8 mouse cellular contexts compared by ENCODE assay signal in genomic region chr5:144256541-144256870, GRCm38 (mm10). TPM values are rescaled to one million over a fixed set of nuclear protein-coding genes. Genes with fewer than 3 reads are reported as not detected.
DNase-seq lines count a peak whose midpoint lies in the region; ATAC-seq and TF ChIP-seq lines count a peak whose summit lies in the region.

No protein-coding gene starts in this region.

- no peak for TF ChIP-seq POLR2A in cerebellum, adult 2 months (IDR thresholded peaks at IDR 0.05; ENCODE audit: borderline replicate concordance, insufficient read depth, low read length)
- TF ChIP-seq POLR2A in thymus, adult 2 months (IDR thresholded peaks at IDR 0.05; ENCODE audit: control insufficient read depth, extremely low read depth, insufficient read depth, low read length, poor library complexity): no peak

- H3K9me3 ChIP-seq in liver, embryonic 16.5 days (replicated peaks; ENCODE audit: control insufficient read depth, low read length): no peaks in the 10 kb centered on the region

- H3K9ac ChIP-seq in liver, embryonic 16.5 days (ENCODE audit: low read depth, low read length): peak overlapping the region; percentile 93

- peak overlapping the region; percentile 75 for H3K4me3 ChIP-seq in cerebellum, adult 2 months (replicated peaks; ENCODE audit: insufficient read depth, low read depth, low read length)
- H3K4me3 ChIP-seq in thymus, adult 2 months (ENCODE audit: control insufficient read depth, insufficient read depth, low read length): peak overlapping the region; percentile 58
- H3K4me3 ChIP-seq in liver, embryonic 16.5 days (ENCODE audit: low read depth, low read length): peak overlapping the region; percentile 86

- no peaks in the 10 kb centered on the region for H3K36me3 ChIP-seq in thymus, adult 2 months (ENCODE audit: control insufficient read depth, insufficient read depth, low read length)
- H3K36me3 ChIP-seq in liver, embryonic 16.5 days (ENCODE audit: control insufficient read depth, insufficient read depth): no peaks in the 10 kb centered on the region

- no peak for TF ChIP-seq CTCF in cerebellum, adult 2 months (IDR thresholded peaks at IDR 0.05; ENCODE audit: borderline replicate concordance, insufficient read depth, low read depth, low read length)
- no peak for TF ChIP-seq CTCF in thymus, adult 2 months (IDR thresholded peaks at IDR 0.05; ENCODE audit: borderline replicate concordance, control insufficient read depth, extremely low read depth, insufficient read depth, low read length, poor library complexity)

- peaks cover 39% of the 10 kb centered on the region for H3K4me1 ChIP-seq in cerebellum, adult 2 months (ENCODE audit: control insufficient read depth, insufficient read depth, low read length)
- H3K4me1 ChIP-seq in thymus, adult 2 months (replicated peaks; ENCODE audit: control insufficient read depth, insufficient read depth, low read length): peaks cover 40% of the 10 kb centered on the region
- peaks cover 37% of the 10 kb centered on the region for H3K4me1 ChIP-seq in liver, embryonic 16.5 days (ENCODE audit: control insufficient read depth, low read depth, low read length)

- H3K27ac ChIP-seq in cerebellum, adult 2 months (ENCODE audit: insufficient read depth, low read length): no peak overlapping the region
- no peak overlapping the region for H3K27ac ChIP-seq in thymus, adult 2 months (ENCODE audit: control insufficient read depth, insufficient read depth, low read length)
- H3K27ac ChIP-seq in liver, embryonic 16.5 days (ENCODE audit: low read length): peak overlapping the region; percentile 77

- no peaks in the 10 kb centered on the region for H3K27me3 ChIP-seq in cerebellum, adult 2 months (ENCODE audit: control insufficient read depth, insufficient read depth, low read length)
- H3K27me3 ChIP-seq in thymus, adult 2 months (ENCODE audit: control insufficient read depth, insufficient read depth, low read length): no peaks in the 10 kb centered on the region
- H3K27me3 ChIP-seq in liver, embryonic 16.5 days (ENCODE audit: control insufficient read depth, insufficient read depth, low read depth, low read length): peaks cover 6% of the 10 kb centered on the region; the same call in 1 of the 2 replicates

- peak overlapping the region; percentile 100 for H3K4me2 ChIP-seq in liver, embryonic 16.5 days (ENCODE audit: low read depth, low read length)

- 18% methylated on average over 7 of the region's 7 CpGs for WGBS in cerebellum, adult 2 months
- 21% methylated on average over 7 of the region's 7 CpGs for WGBS in thymus, adult 2 months
- 17% methylated on average over 7 of the region's 7 CpGs for WGBS in liver, embryonic 16.5 days (ENCODE audit: insufficient replicate concordance)

- no peak for DNase-seq in cerebellum, adult 2 months
- DNase-seq in cerebellum, adult 18-20 months: no peak
- DNase-seq in thymus, adult 2 months: no peak
- DNase-seq in thymus, postnatal 10 days (ENCODE audit: low spot score in 2 of 2): no peak
- DNase-seq in frontal cortex, postnatal 14 days (ENCODE audit: low spot score in 2 of 2): no peak
- DNase-seq in adrenal gland, adult (ENCODE audit: inconsistent age in 2 of 2, low spot score in 1 of 2): no peak
- no peak for DNase-seq in gastrocnemius, postnatal 10 days

- ATAC-seq in liver, embryonic 16.5 days (ENCODE audit: low read depth): no peak

RNA-seq across cellular contexts. Expression of gene Bri3, which starts 12.3 kb away (rescaled TPM):
- polyA plus RNA-seq in cerebellum, adult 2 months (2012; rRNA removed): 70.5 and 72.5 TPM in 2 replicates
- 70.8 and 76.9 TPM in 2 replicates for polyA plus RNA-seq in thymus, adult 2 months (2012; rRNA removed)
- polyA plus RNA-seq in liver, embryonic 16.5 days (2015; fragmentation: Nextera tagmentation; extraction: Ambion mirVana): 20.6 and 21.8 TPM in 2 replicates
- 10 to 100 TPM; 44.2 to 48.4 TPM for total RNA-seq in gastrocnemius, postnatal 10 days (2021)

RNA-seq across cellular contexts. Expression of gene Tecpr1, which starts 33.1 kb away (rescaled TPM):
- 164 and 182 TPM in 2 replicates for polyA plus RNA-seq in cerebellum, adult 2 months (2012; rRNA removed)
- 220 and 240 TPM in 2 replicates for polyA plus RNA-seq in thymus, adult 2 months (2012; rRNA removed)
- 3.1 and 3.2 TPM in 2 replicates for polyA plus RNA-seq in liver, embryonic 16.5 days (2015; fragmentation: Nextera tagmentation; extraction: Ambion mirVana)
- 10 to 100 TPM; 17.8 to 21.3 TPM for total RNA-seq in gastrocnemius, postnatal 10 days (2021)

Comparison
In these comparisons a context has a peak if more than half of its experiments do, and no peak if none do; other contexts are left out.
1. RNA of gene Tecpr1, which starts 33.1 kb away (polyA plus RNA-seq): 220 to 240 TPM in thymus, adult 2 months and 164 to 182 TPM in cerebellum, adult 2 months; 3.1 to 3.2 TPM in liver, embryonic 16.5 days; every median in the first group is over 10 times any median in the second.
2. Peak in every context shown above with its lines, with median percentiles within 50 percentile points of each other: H3K4me3 ChIP-seq.